Mouse (Mus musculus) fat pad, adult 2 months (tissue): ENCODE results near the gene Dgkd.

Experiments
- DNase-seq: peaks from one replicate; pipeline ENCODE4 v3.0.0-alpha.2; 2011; ENCODE audit warnings: low read depth, low spot score; ENCODE audit errors: extremely low read depth

Dgkd gene

GRCm38 (mm10) chr1:87933051-87933450 lies 80.0 kb downstream of the Dgkd start:
- no peak for DNase-seq

GRCm38 (mm10) chr1:87935095-87935494 lies 82.0 kb downstream of the Dgkd start:
- no peak for DNase-seq

GRCm38 (mm10) chr1:87935546-87935945 lies 82.5 kb downstream of the Dgkd start:
- DNase-seq = no peak

- no peak for DNase-seq
Measured at GRCm38 (mm10) chr1:87936075-87936474, 83.0 kb downstream of the Dgkd start.

- no peak for DNase-seq
Measured at GRCm38 (mm10) chr1:87936516-87936915, 83.4 kb downstream of the Dgkd start.

GRCm38 (mm10) chr1:87941765-87942164 lies 88.7 kb downstream of the Dgkd start:
- DNase-seq = no peak

GRCm38 (mm10) chr1:87947681-87948091 lies 94.6 kb downstream of the Dgkd start:
- DNase-seq = no peak

- no peak for DNase-seq
Measured at GRCm38 (mm10) chr1:87951641-87952040, 98.6 kb downstream of the Dgkd start.

GRCm38 (mm10) chr1:87953073-87953472 lies 100.0 kb downstream of the Dgkd start:
- no peak for DNase-seq

GRCm38 (mm10) chr1:87958931-87959330 lies 105.8 kb downstream of the Dgkd start:
- no peak for DNase-seq

GRCm38 (mm10) chr1:87959532-87959931 lies 106.4 kb downstream of the Dgkd start:
- no peak for DNase-seq

GRCm38 (mm10) chr1:87959998-87960431 lies 106.9 kb downstream of the Dgkd start:
- DNase-seq = no peak

- DNase-seq = no peak
Measured at GRCm38 (mm10) chr1:87960752-87961151, 107.7 kb downstream of the Dgkd start.

GRCm38 (mm10) chr1:87961459-87962167 lies 108.5 kb downstream of the Dgkd start:
- DNase-seq = no peak

GRCm38 (mm10) chr1:87970381-87970780 lies 117.3 kb downstream of the Dgkd start:
- DNase-seq = no peak

- DNase-seq = no peak
Measured at GRCm38 (mm10) chr1:87982291-87982690, 129.2 kb downstream of the Dgkd start.

- DNase-seq = no peak
Measured at GRCm38 (mm10) chr1:87992716-87993115, 139.6 kb downstream of the Dgkd start.
